Mouse (Mus musculus) embryonic fibroblast, embryonic 13.5 days (primary cell): ENCODE results near the gene Rpl10a.

ENCODE experiments used
- CTCF ChIP-seq: IDR thresholded peaks from 2 replicates; pipeline ENCODE4 v1.5.1; 2011; ENCODE audit warnings: mild to moderate bottlenecking, control low read depth, low read length, moderate library complexity, borderline replicate concordance; ENCODE audit not compliant: insufficient read depth
- POLR2A ChIP-seq: IDR thresholded peaks from 2 replicates; pipeline ENCODE4 v1.6.1; 2011; ENCODE audit warnings: low read depth, mild to moderate bottlenecking, control low read depth, low read length, moderate library complexity

DNA sequence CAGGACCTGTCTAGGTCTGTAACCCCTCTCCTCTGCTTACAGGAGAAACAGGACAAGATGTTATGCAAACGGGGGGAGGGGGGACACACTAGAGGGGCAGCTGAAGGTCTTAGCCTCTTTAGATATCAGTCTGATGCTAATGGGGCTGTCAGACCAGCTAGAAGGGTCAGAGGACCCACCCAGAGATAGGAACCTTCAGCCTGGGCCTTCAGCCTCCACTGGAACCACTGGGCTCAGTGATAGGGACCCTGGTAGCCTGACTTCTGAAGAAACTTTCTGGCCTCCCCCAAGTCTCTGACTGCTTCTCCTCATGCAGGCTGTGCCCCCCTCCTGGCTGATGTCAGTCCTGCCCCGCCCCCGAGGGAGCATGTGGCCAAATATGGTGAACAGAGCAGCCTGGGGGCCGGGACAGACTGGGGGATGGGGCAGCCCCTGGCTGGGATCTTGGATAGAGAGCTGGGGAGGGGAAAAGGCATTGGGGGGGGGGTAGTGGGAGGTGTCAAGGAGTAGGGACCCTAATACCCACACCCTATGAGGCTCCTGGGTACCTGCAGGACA is 15.9 kb downstream of the Rpl10a start:
- TF ChIP-seq CTCF (no peak), POLR2A (peak; percentile 56)
